Mouse (Mus musculus) adrenal gland, adult 10 weeks (tissue): ENCODE data around the gene Hist1h2bp. TPM values are rescaled to one million over a fixed set of nuclear protein-coding genes. Genes with fewer than 3 reads are reported as not detected.

Source experiments
- polyA plus RNA-seq: library from polyadenylated mRNA; stranded (reverse); fragments of 350-450 nt; fragmentation: Illumina TruSeq; extraction: RNeasy Lipid Tissue Mini Kit (QIAGEN cat#74804); gene quantifications from one replicate; pipeline ENCODE4 v1.2.3, GENCODE M21; 2014; ENCODE audit warnings: low read depth, low replicate concordance

Gene Hist1h2bp
- not detected for polyA plus RNA-seq

DNA sequence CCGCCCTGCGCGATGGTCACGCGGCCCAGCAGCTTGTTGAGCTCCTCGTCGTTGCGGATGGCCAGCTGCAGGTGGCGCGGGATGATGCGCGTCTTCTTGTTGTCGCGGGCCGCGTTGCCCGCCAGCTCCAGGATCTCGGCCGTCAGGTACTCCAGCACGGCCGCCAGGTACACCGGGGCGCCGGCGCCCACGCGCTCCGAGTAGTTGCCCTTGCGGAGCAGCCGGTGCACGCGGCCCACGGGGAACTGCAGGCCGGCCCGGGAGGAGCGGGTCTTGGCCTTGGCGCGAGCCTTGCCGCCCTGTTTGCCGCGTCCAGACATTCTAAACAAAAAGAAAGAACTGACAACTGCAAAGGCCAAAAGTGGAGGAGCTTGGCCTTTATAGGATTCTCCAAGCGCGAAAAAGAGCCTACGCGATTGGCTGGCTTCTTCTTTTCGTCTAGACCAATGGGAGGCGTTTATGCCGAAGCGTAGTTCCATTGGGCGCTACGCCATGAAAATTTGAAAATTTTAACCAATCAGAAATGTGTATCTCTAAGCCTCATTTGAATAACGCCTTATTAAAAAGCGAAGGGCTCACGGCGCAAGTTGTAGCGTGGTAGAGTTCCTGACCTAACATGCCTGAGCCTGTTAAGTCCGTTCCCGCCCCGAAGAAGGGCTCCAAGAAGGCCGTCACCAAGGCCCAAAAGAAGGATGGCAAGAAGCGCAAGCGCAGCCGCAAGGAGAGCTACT is at the start of gene Hist1h2bp, which contains the start of gene Hist1h2an:
Gene Hist1h2bp, plus strand, starts transcription at position 563 of the 731 bp plus-strand sequence.
Gene Hist1h2an, minus strand, starts transcription at position 320 of the 731 bp plus-strand sequence.

DNA sequence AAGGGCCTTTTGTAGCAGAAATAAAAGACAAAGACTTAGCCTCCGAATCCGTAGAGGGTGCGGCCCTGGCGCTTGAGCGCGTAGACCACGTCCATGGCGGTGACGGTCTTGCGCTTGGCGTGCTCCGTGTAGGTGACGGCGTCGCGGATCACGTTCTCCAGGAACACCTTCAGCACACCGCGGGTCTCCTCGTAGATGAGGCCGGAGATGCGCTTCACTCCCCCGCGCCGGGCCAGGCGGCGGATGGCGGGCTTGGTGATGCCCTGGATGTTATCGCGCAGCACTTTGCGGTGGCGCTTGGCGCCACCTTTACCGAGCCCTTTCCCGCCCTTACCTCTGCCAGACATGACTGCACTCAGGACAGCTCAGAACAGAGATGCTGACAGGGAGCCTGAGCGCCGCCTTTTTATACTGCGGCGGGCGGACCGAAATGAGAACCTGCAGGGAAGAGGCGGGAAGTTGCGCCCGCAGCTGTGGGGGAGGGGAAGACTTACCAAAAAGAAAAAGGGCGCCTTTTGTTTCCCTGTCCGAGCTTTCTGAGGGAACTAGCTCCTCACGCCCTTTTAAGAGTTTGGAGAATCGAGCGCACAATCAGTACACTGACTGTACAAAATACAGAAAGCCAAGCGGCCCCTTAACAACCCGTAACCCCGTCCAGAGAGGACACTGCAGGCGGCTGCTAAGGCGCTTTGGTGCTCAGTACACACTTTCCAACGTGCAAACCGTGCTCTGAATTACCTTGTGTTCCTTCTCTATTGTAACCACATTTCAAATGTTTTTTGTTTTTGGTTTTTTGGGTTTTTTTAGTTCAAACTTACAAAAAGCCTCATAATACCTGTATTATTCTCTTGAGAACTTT is 36.9 kb upstream of the Hist1h2bp start, which contains the start of gene Hist1h4k:
Gene Hist1h4k, minus strand, starts transcription at position 347 of the 859 bp plus-strand sequence.

GRCm38 (mm10) chr13:21753524-21754285 is 33.6 kb upstream of the Hist1h2bp start, which contains the start of the genes Hist1h2ak and Hist1h2bn:
Hist1h2ak (minus strand) TSS chr13:21753827.
Hist1h2bn (plus strand) TSS chr13:21754123.

GRCm38 (mm10) chr13:21779767-21780731 is 7.2 kb upstream of the Hist1h2bp start, which contains the start of gene Hist1h1b:
Hist1h1b (minus strand) TSS chr13:21780625.

GRCm38 (mm10) chr13:21783255-21783617 is 4.0 kb upstream of the Hist1h2bp start, which contains the start of gene Hist1h3i:
Hist1h3i (minus strand) TSS chr13:21783370.

DNA sequence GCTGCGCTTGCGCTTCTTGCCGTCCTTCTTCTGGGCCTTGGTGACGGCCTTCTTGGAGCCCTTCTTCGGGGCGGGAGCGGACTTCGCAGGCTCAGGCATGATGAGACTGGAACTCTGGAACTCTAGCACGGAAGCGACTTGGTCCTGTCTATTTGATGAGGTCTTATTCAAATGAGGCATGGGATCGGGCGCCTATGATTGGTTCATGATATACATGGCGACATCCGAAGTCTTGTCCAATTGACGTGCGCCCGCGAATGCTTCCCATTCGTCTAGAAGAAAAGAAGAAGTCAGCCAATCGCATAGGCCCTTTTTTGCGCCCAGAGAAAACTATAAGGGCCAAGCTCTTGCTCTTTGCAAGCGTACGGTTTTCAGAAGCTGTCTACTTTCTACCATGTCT is 22.8 kb downstream of the Hist1h2bp start, which contains the start of the genes Hist1h2bq and Hist1h2ao:
Gene Hist1h2bq, minus strand, starts transcription at position 125 of the 400 bp plus-strand sequence.
Gene Hist1h2ao, plus strand, starts transcription at position 393 of the 400 bp plus-strand sequence.

GRCm38 (mm10) chr13:21811539-21811938 is 24.3 kb downstream of the Hist1h2bp start, which contains the start of gene Hist1h4m:
Hist1h4m (plus strand) TSS chr13:21811746.

DNA sequence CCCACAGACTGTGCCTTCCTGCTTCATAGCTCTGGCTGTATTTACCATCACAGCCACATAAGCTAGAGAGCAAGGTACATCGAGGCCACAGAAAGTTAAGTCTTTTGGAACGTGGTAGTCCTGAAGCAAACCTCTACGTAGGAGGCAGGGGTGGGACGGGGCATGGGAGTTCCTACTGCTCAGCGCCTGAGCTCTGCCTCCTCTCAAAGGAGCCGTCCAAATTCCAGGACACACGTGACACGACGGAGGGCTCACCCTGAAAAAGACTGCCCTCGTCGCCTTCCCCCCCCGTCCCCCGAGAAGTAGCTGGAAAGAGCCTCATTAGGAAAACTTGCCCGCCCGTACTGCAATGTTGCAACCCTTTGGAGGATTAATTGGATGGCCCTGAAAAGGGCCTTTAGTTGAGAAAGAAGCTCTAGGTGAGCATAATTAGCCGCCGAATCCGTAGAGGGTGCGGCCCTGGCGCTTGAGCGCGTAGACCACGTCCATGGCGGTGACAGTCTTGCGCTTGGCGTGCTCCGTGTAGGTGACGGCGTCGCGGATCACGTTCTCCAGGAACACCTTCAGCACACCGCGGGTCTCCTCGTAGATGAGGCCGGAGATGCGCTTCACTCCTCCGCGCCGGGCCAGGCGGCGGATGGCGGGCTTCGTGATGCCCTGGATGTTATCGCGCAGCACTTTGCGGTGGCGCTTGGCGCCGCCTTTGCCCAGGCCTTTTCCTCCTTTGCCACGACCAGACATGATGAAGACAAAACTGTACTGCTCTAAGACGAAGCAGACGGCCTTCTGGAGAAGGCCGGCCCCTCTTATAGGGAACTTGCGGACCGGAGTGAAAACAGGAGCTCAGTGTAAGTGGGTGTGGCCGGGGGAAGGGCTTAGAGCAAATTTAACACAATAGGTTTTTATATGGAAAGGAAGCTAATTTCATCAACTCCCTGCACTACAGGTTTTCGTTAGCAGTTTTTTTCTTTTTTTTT is 44.4 kb downstream of the Hist1h2bp start, which contains the start of gene Hist1h4n:
Gene Hist1h4n, minus strand, starts transcription at position 779 of the 977 bp plus-strand sequence.

DNA sequence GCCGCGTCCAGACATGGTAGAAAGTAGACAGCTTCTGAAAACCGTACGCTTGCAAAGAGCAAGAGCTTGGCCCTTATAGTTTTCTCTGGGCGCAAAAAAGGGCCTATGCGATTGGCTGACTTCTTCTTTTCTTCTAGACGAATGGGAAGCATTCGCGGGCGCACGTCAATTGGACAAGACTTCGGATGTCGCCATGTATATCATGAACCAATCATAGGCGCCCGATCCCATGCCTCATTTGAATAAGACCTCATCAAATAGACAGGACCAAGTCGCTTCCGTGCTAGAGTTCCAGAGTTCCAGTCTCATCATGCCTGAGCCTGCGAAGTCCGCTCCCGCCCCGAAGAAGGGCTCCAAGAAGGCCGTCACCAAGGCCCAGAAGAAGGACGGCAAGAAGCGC is 46.2 kb downstream of the Hist1h2bp start, which contains the start of the genes Hist1h2ap and Hist1h2br:
Gene Hist1h2ap, minus strand, starts transcription at position 47 of the 400 bp plus-strand sequence.
Gene Hist1h2br, plus strand, starts transcription at position 283 of the 400 bp plus-strand sequence.

Other genes starting within 250 kb of the Hist1h2bp start
- not detected for gene Olfr1366, start 244.7 kb upstream of the Hist1h2bp start, polyA plus RNA-seq
- not detected for gene Olfr1535, start 227.6 kb upstream of the Hist1h2bp start, polyA plus RNA-seq
- not detected for gene Olfr1364, start 205.7 kb upstream of the Hist1h2bp start, polyA plus RNA-seq
- not detected for gene Olfr1362, start 173.4 kb upstream of the Hist1h2bp start, polyA plus RNA-seq
- not detected for gene Olfr11, start 144.9 kb upstream of the Hist1h2bp start, polyA plus RNA-seq
- not detected for gene Olfr1361, start 124.1 kb upstream of the Hist1h2bp start, polyA plus RNA-seq
- gene Olfr1360, start 110.1 kb upstream of the Hist1h2bp start, polyA plus RNA-seq: not detected
- gene Olfr1359, start 89.3 kb upstream of the Hist1h2bp start, polyA plus RNA-seq: not detected
- not detected for gene Hist1h2bl, start 71.3 kb upstream of the Hist1h2bp start, polyA plus RNA-seq
- not detected for gene Hist1h2ai, start 71.0 kb upstream of the Hist1h2bp start, polyA plus RNA-seq
- gene Hist1h3h, start 69.8 kb upstream of the Hist1h2bp start, polyA plus RNA-seq: not detected
- gene Hist1h2bm, start 65.4 kb upstream of the Hist1h2bp start, polyA plus RNA-seq: not detected
- gene Hist1h4j, start 52.4 kb upstream of the Hist1h2bp start, polyA plus RNA-seq: not detected
- not detected for gene Hist1h4k, start 37.0 kb upstream of the Hist1h2bp start, polyA plus RNA-seq
- gene Hist1h2ak, start 33.6 kb upstream of the Hist1h2bp start, polyA plus RNA-seq: not detected
- not detected for gene Hist1h2bn, start 33.3 kb upstream of the Hist1h2bp start, polyA plus RNA-seq
- not detected for gene Hist1h1b, start 6.8 kb upstream of the Hist1h2bp start, polyA plus RNA-seq
- gene Hist1h3i, start 4.1 kb upstream of the Hist1h2bp start, polyA plus RNA-seq: not detected
- gene Hist1h2an, start 243 bp upstream of the Hist1h2bp start, polyA plus RNA-seq: not detected
- not detected for gene Hist1h2bq, start 22.7 kb downstream of the Hist1h2bp start, polyA plus RNA-seq
- gene Hist1h2ao, start 23.0 kb downstream of the Hist1h2bp start, polyA plus RNA-seq: not detected
- not detected for gene Hist1h4m, start 24.3 kb downstream of the Hist1h2bp start, polyA plus RNA-seq
- not detected for gene Hist1h4n, start 44.7 kb downstream of the Hist1h2bp start, polyA plus RNA-seq
- not detected for gene Hist1h2ap, start 46.0 kb downstream of the Hist1h2bp start, polyA plus RNA-seq
- 1.2 TPM for gene Hist1h2br, start 46.3 kb downstream of the Hist1h2bp start, polyA plus RNA-seq
- 2.9 TPM for gene Zfp184, start 157.6 kb downstream of the Hist1h2bp start, polyA plus RNA-seq
- not detected for gene Pom121l2, start 193.7 kb downstream of the Hist1h2bp start, polyA plus RNA-seq
- 0.35 TPM for gene Prss16, start 222.3 kb downstream of the Hist1h2bp start, polyA plus RNA-seq
- gene Hist1h2ah, start 248.1 kb downstream of the Hist1h2bp start, polyA plus RNA-seq: not detected
- gene Hist1h2bk, start 248.4 kb downstream of the Hist1h2bp start, polyA plus RNA-seq: not detected